Mouse (Mus musculus): ENCODE measurements around the gene Cycs. TPM values are rescaled to one million over a fixed set of nuclear protein-coding genes. Genes with fewer than 3 reads are reported as not detected.
A peak's percentile ranks its signal among the peaks of the same experiment; 100 is the strongest.

Cycs gene
- total and polyA plus RNA-seq, 2 experiments from 2014 or later = 48.8 to 74.7 TPM

DNA sequence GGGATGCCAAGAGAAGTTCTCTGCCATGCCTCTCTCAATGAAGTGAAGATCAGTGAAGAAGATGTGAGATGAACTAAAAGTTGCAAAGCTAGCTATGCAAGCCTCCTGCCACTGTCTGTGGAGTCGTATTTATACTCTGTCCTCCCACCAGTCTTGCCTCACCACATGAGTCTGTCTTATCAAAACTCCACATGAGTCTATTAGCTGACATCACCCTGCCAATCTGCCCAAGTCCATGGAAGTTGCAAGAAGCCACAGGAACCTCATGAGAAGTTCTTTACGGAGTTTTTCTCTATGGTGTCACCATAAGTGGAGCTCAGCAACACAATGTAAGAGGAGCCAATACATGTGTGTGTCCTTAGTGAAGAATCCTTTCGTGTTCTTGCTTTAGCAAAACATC is 35.3 kb downstream of the Cycs start:
- H3K4me2 ChIP-seq (ENCODE audit: low read depth) = no peak overlapping the region
- WGBS = 88% methylated on average over 3 of the region's 3 CpGs
- H3K27me3 ChIP-seq (ENCODE audit: insufficient read depth, low read length) = no peaks in the 10 kb centered on the region; the same call in 1 of the 2 replicates
- DNase-seq (no peak), ATAC-seq (no peak)
- no peak overlapping the region for H3K4me3 ChIP-seq (ENCODE audit: low read depth, low read length)
- no peak for TF ChIP-seq CTCF (IDR thresholded peaks at IDR 0.05; ENCODE audit: low read depth)
- H3K9ac ChIP-seq = no peak overlapping the region
- H3K9me3 ChIP-seq (ENCODE audit: low read length) = no peaks in the 10 kb centered on the region
- H3K36me3 ChIP-seq (ENCODE audit: insufficient read depth) = no peaks in the 10 kb centered on the region
- no peak overlapping the region for H3K27ac ChIP-seq (ENCODE audit: low read depth, low read length)
- no peaks in the 10 kb centered on the region for H3K4me1 ChIP-seq (ENCODE audit: insufficient read depth)

DNA sequence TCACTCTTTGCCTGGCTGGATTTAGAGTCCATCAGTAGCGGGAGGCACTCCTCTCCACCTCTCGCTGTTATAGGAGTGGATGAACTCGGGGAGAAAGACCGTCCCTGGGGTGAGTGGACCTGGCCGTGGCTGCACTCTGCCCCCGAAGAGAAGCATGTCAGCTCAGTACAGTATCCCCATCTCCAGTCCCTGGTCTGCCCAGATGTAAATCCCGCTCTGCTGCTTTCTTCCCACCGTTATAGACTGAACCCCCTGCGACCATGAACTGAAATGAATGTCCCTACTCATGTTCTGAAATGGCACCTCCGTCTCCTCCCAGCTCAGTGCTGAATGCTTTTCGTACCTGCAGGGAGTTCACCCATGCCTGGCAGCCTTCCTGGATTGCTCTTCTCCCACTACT is 37.1 kb downstream of the Cycs start:
- Histone ChIP-seq H3K4me1 (ENCODE audit: insufficient read depth) (no peaks in the 10 kb centered on the region), H3K9ac (no peak overlapping the region), H3K27me3 (ENCODE audit: insufficient read depth, low read length) (no peaks in the 10 kb centered on the region; the same call in 1 of the 2 replicates), H3K4me2 (ENCODE audit: low read depth) (no peak overlapping the region), H3K36me3 (ENCODE audit: insufficient read depth) (no peaks in the 10 kb centered on the region), H3K4me3 (ENCODE audit: low read depth, low read length) (no peak overlapping the region), H3K9me3 (ENCODE audit: low read length) (no peaks in the 10 kb centered on the region), H3K27ac (ENCODE audit: low read depth, low read length) (no peak overlapping the region)
- ATAC-seq = no peak
- 82% methylated on average over 11 of the region's 11 CpGs for WGBS
- no peak for DNase-seq
- no peak for TF ChIP-seq CTCF (IDR thresholded peaks at IDR 0.05; ENCODE audit: low read depth)

DNA sequence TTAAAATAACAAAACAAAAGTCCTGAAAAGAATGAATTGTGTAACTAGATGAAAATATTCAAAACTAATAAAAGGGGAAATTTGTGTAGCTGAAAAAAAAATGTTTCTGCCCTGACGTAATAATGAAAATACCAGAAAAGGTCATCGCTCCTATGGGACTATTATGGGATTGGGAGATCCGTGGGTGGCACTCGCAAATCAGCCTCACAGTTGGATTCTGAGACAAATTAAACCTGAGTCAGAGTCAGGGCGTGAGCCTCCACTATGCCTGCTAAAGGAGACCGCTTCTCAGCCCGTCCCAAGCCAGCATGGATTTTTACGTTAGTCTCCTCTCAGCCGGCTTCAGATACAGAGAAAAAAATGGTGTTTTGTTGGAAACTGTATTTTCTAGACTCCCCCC is 38.9 kb downstream of the Cycs start:
- H3K4me3 ChIP-seq (ENCODE audit: low read depth, low read length) = no peak overlapping the region
- H3K4me2 ChIP-seq (ENCODE audit: low read depth) = no peak overlapping the region
- no peaks in the 10 kb centered on the region; the same call in 1 of the 2 replicates for H3K27me3 ChIP-seq (ENCODE audit: insufficient read depth, low read length)
- no peaks in the 10 kb centered on the region for H3K9me3 ChIP-seq (ENCODE audit: low read length)
- no peak overlapping the region for H3K9ac ChIP-seq
- no peak for TF ChIP-seq CTCF (IDR thresholded peaks at IDR 0.05; ENCODE audit: low read depth)
- no peak overlapping the region for H3K27ac ChIP-seq (ENCODE audit: low read depth, low read length)
- 71% methylated on average over 9 of the region's 9 CpGs for WGBS
- no peak for DNase-seq
- no peak for ATAC-seq
- H3K36me3 ChIP-seq (ENCODE audit: insufficient read depth) = no peaks in the 10 kb centered on the region
- H3K4me1 ChIP-seq (ENCODE audit: insufficient read depth) = no peaks in the 10 kb centered on the region

DNA sequence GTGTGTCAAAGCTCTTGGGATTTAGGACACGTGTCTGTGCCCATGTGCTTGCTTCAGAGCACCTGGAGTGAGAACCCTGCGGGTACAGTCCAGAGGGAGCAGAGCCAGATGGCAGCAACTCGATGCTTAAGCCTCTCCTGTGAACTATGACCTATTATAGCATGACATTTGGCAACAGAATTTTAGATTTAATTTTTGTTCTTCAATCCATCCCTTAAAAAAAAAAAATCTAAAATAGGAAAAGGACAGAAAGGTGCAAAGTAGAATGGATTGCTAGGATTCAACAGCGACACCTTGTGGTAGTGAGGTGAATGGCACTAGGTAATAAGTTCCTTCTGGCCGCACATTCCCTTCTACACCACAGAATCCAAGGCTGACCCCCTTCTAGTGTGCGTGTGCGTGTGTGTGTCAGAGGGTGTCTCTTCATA is 39.7 kb downstream of the Cycs start:
- peak; percentile 58 for ATAC-seq
- Histone ChIP-seq H3K4me2 (ENCODE audit: low read depth) (no peak overlapping the region), H3K36me3 (ENCODE audit: insufficient read depth) (no peaks in the 10 kb centered on the region)

DNA sequence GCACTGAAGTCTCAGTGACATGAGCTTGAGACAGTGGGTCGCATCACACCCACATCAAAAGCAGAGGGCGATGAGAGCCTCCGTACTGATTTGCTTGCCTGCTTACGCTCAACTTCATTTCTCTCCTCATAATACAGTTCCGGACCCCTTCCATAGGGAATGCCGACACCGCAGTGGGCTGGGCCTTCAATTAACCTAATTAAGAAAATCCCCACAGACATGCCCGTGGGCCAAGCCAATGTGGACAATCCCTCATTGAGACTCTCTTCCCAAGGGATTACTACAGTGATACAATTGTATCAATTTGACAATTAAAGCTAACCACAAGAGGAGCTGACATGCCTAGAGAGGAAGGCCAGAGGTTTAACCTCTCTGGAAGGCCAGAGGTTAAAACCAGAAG is 40.5 kb downstream of the Cycs start:
- H3K4me1 ChIP-seq (ENCODE audit: insufficient read depth) = no peaks in the 10 kb centered on the region
- TF ChIP-seq CTCF (IDR thresholded peaks at IDR 0.05; ENCODE audit: low read depth) = no peak
- H3K9ac ChIP-seq = no peak overlapping the region
- H3K27ac ChIP-seq (ENCODE audit: low read depth, low read length) = no peak overlapping the region
- no peak overlapping the region for H3K4me3 ChIP-seq (ENCODE audit: low read depth, low read length)
- WGBS = 59% methylated on average over 8 of the region's 8 CpGs
- ATAC-seq (no peak), DNase-seq (no peak)
- no peak overlapping the region for H3K4me2 ChIP-seq (ENCODE audit: low read depth)
- no peaks in the 10 kb centered on the region for H3K9me3 ChIP-seq (ENCODE audit: low read length)
- H3K27me3 ChIP-seq (ENCODE audit: insufficient read depth, low read length) = no peaks in the 10 kb centered on the region
- no peaks in the 10 kb centered on the region for H3K36me3 ChIP-seq (ENCODE audit: insufficient read depth)

More for the DNA sequence above, 39.7 kb downstream of the Cycs start:
- Histone ChIP-seq H3K9ac (no peak overlapping the region), H3K4me1 (ENCODE audit: insufficient read depth) (no peaks in the 10 kb centered on the region), H3K27ac (ENCODE audit: low read depth, low read length) (no peak overlapping the region), H3K9me3 (ENCODE audit: low read length) (no peaks in the 10 kb centered on the region), H3K4me3 (ENCODE audit: low read depth, low read length) (no peak overlapping the region), H3K27me3 (ENCODE audit: insufficient read depth, low read length) (no peaks in the 10 kb centered on the region; the same call in 1 of the 2 replicates)
- peak; percentile 87 for DNase-seq
- peak; percentile 98 for TF ChIP-seq CTCF (IDR thresholded peaks at IDR 0.05; ENCODE audit: low read depth)
- 16% methylated on average over 7 of the region's 7 CpGs for WGBS

DNA sequence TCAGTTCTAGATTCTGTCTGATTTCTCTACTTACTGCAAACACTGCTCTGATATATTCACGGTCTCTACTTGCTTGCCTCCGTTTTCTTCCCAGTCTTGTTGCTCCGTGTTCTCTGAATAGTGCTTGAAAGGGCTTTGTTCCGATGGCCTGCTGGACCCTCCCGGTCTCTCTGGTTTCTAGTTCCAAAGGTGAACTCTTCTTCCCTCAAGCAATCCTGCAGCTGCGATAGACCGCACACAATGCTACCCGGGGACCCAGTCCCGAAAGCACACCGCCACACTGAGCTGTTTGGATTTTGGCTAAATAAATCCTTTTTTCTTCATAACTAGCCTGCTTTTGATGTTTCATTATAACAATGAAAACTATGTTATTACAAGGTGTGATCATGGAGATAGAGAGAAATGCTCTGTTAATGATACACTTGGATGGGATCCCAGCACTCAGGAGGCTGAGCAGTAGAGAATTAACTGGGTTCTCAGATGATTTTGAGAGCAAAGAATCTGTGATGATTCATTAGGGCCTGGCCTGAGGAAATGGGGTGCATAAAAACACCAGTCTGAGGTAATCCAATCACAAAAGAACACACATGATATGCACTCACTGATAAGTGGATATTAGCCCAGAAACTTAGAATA is 42.0 kb downstream of the Cycs start:
- Histone ChIP-seq H3K27ac (ENCODE audit: low read depth, low read length) (no peak overlapping the region), H3K9ac (no peak overlapping the region), H3K4me3 (ENCODE audit: low read depth, low read length) (no peak overlapping the region), H3K27me3 (ENCODE audit: insufficient read depth, low read length) (no peaks in the 10 kb centered on the region), H3K4me2 (ENCODE audit: low read depth) (no peak overlapping the region), H3K9me3 (ENCODE audit: low read length) (no peaks in the 10 kb centered on the region), H3K36me3 (ENCODE audit: insufficient read depth) (no peaks in the 10 kb centered on the region), H3K4me1 (ENCODE audit: insufficient read depth) (no peaks in the 10 kb centered on the region)
- WGBS = 68% methylated on average over 10 of the region's 10 CpGs
- ATAC-seq (no peak), DNase-seq (no peak)
- no peak for TF ChIP-seq CTCF (IDR thresholded peaks at IDR 0.05; ENCODE audit: low read depth)

DNA sequence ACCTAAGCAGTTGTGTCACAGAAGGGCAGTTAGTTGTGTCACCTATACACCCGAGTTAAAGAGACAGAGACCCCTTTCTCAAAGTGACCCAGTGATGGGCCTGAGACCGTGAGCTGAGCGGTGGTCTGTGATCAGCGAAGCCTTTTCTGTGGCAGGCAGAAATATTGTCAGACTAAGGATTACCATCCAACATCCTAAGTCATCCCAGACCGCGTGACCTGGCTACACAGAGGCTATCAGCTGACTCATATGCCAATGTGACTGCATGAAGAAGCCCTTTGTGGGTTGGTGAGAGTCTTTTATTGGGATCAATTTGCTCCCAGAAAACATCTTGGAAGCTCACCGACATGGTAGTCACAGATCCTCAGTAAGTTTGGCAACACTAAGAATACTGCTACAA is 43.6 kb downstream of the Cycs start:
- ATAC-seq (no peak), DNase-seq (no peak)
- TF ChIP-seq CTCF (IDR thresholded peaks at IDR 0.05; ENCODE audit: low read depth) = no peak
- 91% methylated on average over 7 of the region's 7 CpGs for WGBS
- H3K36me3 ChIP-seq (ENCODE audit: insufficient read depth) = no peaks in the 10 kb centered on the region
- H3K4me2 ChIP-seq (ENCODE audit: low read depth) = no peak overlapping the region
- H3K9ac ChIP-seq = no peak overlapping the region
- no peak overlapping the region for H3K27ac ChIP-seq (ENCODE audit: low read depth, low read length)
- no peaks in the 10 kb centered on the region for H3K4me1 ChIP-seq (ENCODE audit: insufficient read depth)
- no peaks in the 10 kb centered on the region for H3K27me3 ChIP-seq (ENCODE audit: insufficient read depth, low read length)
- H3K9me3 ChIP-seq (ENCODE audit: low read length) = no peaks in the 10 kb centered on the region
- H3K4me3 ChIP-seq (ENCODE audit: low read depth, low read length) = no peak overlapping the region
